Mouse (Mus musculus) forebrain, postnatal 0 days (tissue): ENCODE measurements around the gene Zbtb37. TPM values are rescaled to one million over a fixed set of nuclear protein-coding genes. Genes with fewer than 3 reads are reported as not detected.

Experiments
- ATAC-seq: fragments of 200-750 bp; cut with Nextera tagmentation; 2 replicates; pipeline ENCODE4 v1.8.0; 2017; ENCODE audit warnings: mild to moderate bottlenecking, moderate library complexity
- DNase-seq: peaks from one replicate; pipeline ENCODE4 v3.0.0-alpha.2; 2015
- H3K27ac ChIP-seq: fragments of 300-500 bp; sonication (generic); 2 replicates; pipeline ENCODE4 v1.5.1; 2014; ENCODE audit warnings: low read depth, mild to moderate bottlenecking, antibody characterized with exemption, low read length, moderate library complexity, mixed read lengths
- H3K27me3 ChIP-seq: fragments of 300-500 bp; sonication (generic); 2 replicates; pipeline ENCODE4 v1.6.1; 2014; ENCODE audit warnings: mild to moderate bottlenecking, low read length, mixed read lengths; ENCODE audit not compliant: insufficient read depth
- H3K36me3 ChIP-seq: fragments of 300-500 bp; sonication (generic); 2 replicates; pipeline ENCODE4 v1.6.1; 2014; ENCODE audit warnings: mild to moderate bottlenecking, moderate library complexity; ENCODE audit not compliant: insufficient read depth
- H3K4me1 ChIP-seq: fragments of 300-500 bp; sonication (generic); 2 replicates; pipeline ENCODE4 v1.6.1; 2014; ENCODE audit warnings: antibody characterized with exemption; ENCODE audit not compliant: insufficient read depth
- H3K4me2 ChIP-seq: fragments of 300-500 bp; sonication (generic); 2 replicates; pipeline ENCODE4 v1.6.1; 2014; ENCODE audit warnings: low read depth, mild to moderate bottlenecking, moderate library complexity
- H3K4me3 ChIP-seq: fragments of 300-500 bp; sonication (generic); 2 replicates; pipeline ENCODE4 v1.5.1; 2014; ENCODE audit warnings: low read depth, low read length, mixed read lengths
- H3K9ac ChIP-seq: fragments of 300-500 bp; sonication (generic); 2 replicates; pipeline ENCODE4 v1.6.1; 2014; ENCODE audit warnings: mild to moderate bottlenecking
- H3K9me3 ChIP-seq: fragments of 300-500 bp; sonication (generic); 2 replicates; pipeline ENCODE4 v1.6.1; 2016; ENCODE audit warnings: low read length
- CTCF ChIP-seq: sonication (generic); IDR thresholded peaks from 2 replicates; pipeline ENCODE4 v1.5.1; 2016; ENCODE audit warnings: antibody characterized with exemption, control low read depth, low read depth
- WGBS: fragments of 180-500 bp; shearing (Covaris S2); extraction: QIAGEN DNeasy Blood & Tissue Kit; methylation state at CpG from one replicate; pipeline ENCODE4 v1.1.7; 2014; 5-methylcytosine and 5-hydroxymethylcytosine counted together
- polyA plus RNA-seq: library from polyadenylated mRNA; unstranded; fragments of >200 nt; fragmentation: Nextera tagmentation; extraction: Ambion mirVana; gene quantifications from 2 replicates; pipeline ENCODE4 v1.2.1, GENCODE M21; 2015
- total RNA-seq: library from RNA; depleted of rRNA; stranded (reverse); fragments of >200 nt; gene quantifications from 2 replicates; pipeline ENCODE4 v1.2.3, GENCODE M21; 2014

The Zbtb37 gene
- total and polyA plus RNA-seq, 2 experiments from 2014 or later: 7.9 to 30.2 TPM

DNA sequence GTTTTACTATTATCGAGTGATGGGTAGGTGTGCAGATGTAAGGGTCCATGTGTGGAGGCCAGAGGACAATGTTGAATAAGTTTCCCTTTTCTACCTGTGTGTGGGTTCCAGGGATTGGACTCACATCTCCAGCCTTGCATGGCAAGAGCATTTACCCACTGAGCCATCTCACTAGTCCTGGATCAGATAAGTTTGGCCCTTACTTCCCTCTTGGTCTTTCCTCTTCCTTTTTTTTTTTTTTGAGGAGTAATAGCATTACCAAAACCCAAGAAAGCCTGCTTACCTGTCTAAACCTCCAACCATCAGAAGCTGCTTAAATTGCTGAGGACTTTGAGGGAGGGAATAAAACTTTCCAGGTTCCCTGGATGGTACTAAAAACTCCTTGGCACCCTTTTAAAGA, 22.5 kb upstream of the Zbtb37 start:
- ATAC-seq: no peak
- Histone ChIP-seq H3K27ac (no peak overlapping the region), H3K4me3 (no peak overlapping the region), H3K27me3 (no peaks in the 10 kb centered on the region), H3K9ac (no peak overlapping the region), H3K4me2 (no peak overlapping the region), H3K4me1 (no peaks in the 10 kb centered on the region), H3K36me3 (peaks cover 27% of the 10 kb centered on the region; the same call in 1 of the 2 replicates), H3K9me3 (no peaks in the 10 kb centered on the region)
- no peak for DNase-seq
- TF ChIP-seq CTCF: no peak
- 96% methylated on average over 1 of the region's 1 CpGs for WGBS

DNA sequence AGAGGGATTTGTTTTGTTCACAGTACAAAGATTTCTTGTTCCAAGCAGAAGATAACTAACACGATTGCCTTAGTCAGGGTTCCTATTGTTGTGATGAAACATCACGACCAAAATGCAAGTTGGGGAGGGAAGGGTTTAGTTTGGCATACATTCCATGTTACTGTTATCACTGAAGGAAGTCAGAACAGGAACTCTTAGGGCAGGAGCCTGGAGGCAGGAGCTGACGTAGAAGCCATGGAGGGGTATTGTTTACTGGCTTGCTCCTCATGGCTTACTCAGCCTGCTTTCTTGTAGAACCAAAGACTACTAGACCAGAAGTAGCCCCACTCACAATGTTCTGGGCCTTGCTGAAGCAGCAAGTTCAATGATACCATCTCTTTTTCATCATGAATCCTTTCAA, 12.3 kb upstream of the Zbtb37 start:
- Histone ChIP-seq H3K9me3 (no peaks in the 10 kb centered on the region), H3K9ac (no peak overlapping the region), H3K4me1 (no peaks in the 10 kb centered on the region), H3K27me3 (no peaks in the 10 kb centered on the region), H3K4me3 (no peak overlapping the region), H3K27ac (no peak overlapping the region), H3K4me2 (no peak overlapping the region), H3K36me3 (peaks cover 39% of the 10 kb centered on the region)
- ATAC-seq (no peak), DNase-seq (no peak)
- 94% methylated on average over 3 of the region's 3 CpGs for WGBS
- TF ChIP-seq CTCF: no peak

DNA sequence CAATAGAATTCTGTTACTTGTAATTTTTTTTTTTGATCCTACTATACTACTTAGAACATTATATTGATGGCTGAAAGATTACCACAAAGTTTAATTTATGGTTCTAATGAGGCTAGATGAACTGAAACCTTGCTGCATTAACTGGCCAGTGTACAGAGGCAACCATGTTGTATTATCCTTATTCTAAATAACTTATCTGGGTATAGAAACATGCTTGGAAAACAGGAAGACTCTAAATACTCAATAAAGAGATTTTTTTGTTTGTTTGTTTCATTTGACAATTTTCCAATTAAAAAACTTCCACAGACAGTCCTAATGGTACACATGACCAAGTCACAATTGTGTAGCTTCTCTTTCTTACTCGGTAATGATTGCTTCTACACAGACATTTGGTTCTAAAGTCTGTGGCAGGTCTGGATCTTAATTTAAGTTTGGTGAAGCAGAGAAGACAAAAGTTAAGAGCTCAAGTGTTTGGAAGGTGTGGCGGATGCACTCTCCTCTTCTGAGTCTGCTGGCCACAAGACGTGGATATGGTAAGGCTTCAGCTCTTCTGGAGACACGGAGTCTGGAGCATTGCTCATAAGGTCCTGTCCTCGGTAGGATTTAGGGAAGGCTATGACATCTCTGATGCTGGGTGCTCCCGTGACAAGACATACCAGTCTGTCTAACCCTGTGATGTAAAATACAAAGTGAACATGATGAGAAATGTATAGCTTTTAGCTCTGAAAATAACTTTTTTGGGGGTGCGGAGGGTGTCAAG, 6.8 kb upstream of the Zbtb37 start:
- TF ChIP-seq CTCF: no peak
- WGBS: 90% methylated on average over 7 of the region's 7 CpGs
- H3K36me3 ChIP-seq: peaks cover 58% of the 10 kb centered on the region

DNA sequence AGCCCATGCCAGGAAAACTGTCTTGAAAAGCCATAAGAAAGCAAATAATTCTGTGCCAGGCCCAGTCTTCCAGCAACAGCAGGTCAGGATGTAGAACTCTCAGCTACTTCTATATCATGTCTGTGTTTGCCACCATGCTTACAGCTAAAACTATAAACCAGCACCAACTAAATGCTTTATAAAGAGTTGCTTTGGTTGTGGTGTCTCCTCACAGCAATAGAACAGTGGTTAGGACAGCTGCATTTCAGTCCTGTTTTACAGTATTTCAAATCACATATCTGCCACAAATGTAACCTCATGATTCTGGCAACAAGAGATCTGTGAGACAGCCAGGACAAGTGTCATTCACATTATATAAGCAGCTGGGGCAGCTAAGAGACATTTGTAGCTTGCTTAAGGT, 6.2 kb upstream of the Zbtb37 start:
- Histone ChIP-seq H3K9me3 (no peaks in the 10 kb centered on the region), H3K9ac (no peak overlapping the region), H3K4me2 (no peak overlapping the region), H3K36me3 (peaks cover 53% of the 10 kb centered on the region), H3K27ac (no peak overlapping the region), H3K4me1 (peaks cover 6% of the 10 kb centered on the region; the same call in 1 of the 2 replicates), H3K4me3 (no peak overlapping the region), H3K27me3 (no peaks in the 10 kb centered on the region)
- ATAC-seq (no peak), DNase-seq (no peak)
- no peak for TF ChIP-seq CTCF

More for the DNA sequence above, 6.8 kb upstream of the Zbtb37 start:
- H3K27me3 ChIP-seq: no peaks in the 10 kb centered on the region
- no peak for ATAC-seq
- H3K4me2 ChIP-seq: no peak overlapping the region
- H3K9ac ChIP-seq: no peak overlapping the region
- no peak for DNase-seq
- H3K27ac ChIP-seq: no peak overlapping the region
- no peak overlapping the region for H3K4me3 ChIP-seq
- H3K9me3 ChIP-seq: no peaks in the 10 kb centered on the region
- peaks cover 6% of the 10 kb centered on the region; the same call in 1 of the 2 replicates for H3K4me1 ChIP-seq

DNA sequence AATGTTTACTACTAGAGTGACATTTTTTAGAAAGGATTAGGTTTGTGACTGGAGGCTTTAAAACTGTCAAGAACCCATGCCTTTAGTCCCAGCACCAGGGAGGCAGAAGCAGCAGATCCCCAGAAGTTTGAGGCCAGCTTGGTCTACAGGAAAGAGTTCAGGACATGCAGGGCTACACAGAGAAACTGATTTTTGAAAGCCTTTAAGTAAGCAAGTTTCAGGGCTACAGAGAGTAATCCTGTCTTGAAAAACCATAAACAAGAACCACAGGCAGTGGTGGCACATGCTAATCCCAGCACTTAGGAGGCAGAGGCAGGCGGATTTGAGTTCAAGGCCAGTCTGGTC, 5.7 kb upstream of the Zbtb37 start:
- Histone ChIP-seq H3K27ac (no peak overlapping the region), H3K9ac (no peak overlapping the region)
- WGBS: 59% methylated on average over 1 of the region's 1 CpGs

DNA sequence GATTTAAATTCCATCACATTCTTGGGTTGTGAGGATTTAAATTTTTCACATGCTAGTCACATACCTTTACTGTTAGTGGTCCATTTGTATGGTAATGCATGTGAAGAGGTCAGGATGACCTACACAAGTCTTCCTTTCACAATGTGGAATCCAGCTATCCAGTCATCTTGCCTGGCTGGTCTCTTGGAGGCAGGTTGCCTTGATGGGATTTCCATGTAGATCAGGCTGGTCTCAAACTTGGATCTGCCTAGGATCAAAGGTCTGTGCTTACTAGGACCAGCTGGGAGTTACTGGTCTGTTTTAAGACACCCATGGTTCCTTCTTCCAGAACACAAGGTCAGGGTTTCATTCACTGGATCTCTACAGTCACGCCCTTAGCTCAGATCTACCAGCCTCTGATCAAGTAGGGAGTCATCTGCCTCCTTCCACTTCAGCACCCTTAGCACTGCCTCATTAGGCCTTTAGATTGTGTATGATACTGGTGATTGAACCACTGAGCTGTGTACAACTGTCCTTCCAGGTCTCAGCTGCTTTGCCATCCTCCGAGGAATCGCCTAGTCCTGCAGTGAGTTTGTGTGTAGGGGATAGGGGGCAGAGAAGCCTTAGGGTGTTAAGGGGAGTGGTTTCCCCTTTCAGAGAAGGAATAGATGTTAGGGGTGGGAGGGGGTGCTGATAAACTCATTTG, 5.2 kb upstream of the Zbtb37 start:
- WGBS: 12% methylated on average over 3 of the region's 3 CpGs
- H3K9ac ChIP-seq: no peak overlapping the region
- H3K4me3 ChIP-seq: no peak overlapping the region
- H3K36me3 ChIP-seq: peaks cover 45% of the 10 kb centered on the region
- no peaks in the 10 kb centered on the region for H3K27me3 ChIP-seq
- no peaks in the 10 kb centered on the region for H3K9me3 ChIP-seq
- no peak for ATAC-seq
- peak; percentile 27 for DNase-seq
- H3K27ac ChIP-seq: peak overlapping the region; percentile 45; the same call in 1 of the 2 replicates
- H3K4me2 ChIP-seq: no peak overlapping the region
- peaks cover 6% of the 10 kb centered on the region; the same call in 1 of the 2 replicates for H3K4me1 ChIP-seq
- no peak for TF ChIP-seq CTCF

More for the DNA sequence above, 5.7 kb upstream of the Zbtb37 start:
- no peak for TF ChIP-seq CTCF
- Histone ChIP-seq H3K9me3 (no peaks in the 10 kb centered on the region), H3K4me1 (peaks cover 6% of the 10 kb centered on the region; the same call in 1 of the 2 replicates), H3K4me2 (no peak overlapping the region), H3K27me3 (no peaks in the 10 kb centered on the region), H3K36me3 (peaks cover 49% of the 10 kb centered on the region), H3K4me3 (no peak overlapping the region)
- no peak for DNase-seq
- ATAC-seq: no peak
